Mouse (Mus musculus) MEL (cell line): ENCODE data around the gene Fgfr2. TPM values are rescaled to one million over a fixed set of nuclear protein-coding genes. Genes with fewer than 3 reads are reported as not detected.

Experiments
- DNase-seq: peaks from one replicate; pipeline ENCODE4 v3.0.0; 2011; ENCODE audit warnings: low read depth, low spot score
- H3K27ac ChIP-seq: 2 replicates; pipeline ENCODE4 v1.5.1; 2012; ENCODE audit warnings: low read depth, mild to moderate bottlenecking, control low read depth, low read length, moderate library complexity; ENCODE audit not compliant: control insufficient read depth
- H3K27me3 ChIP-seq, 2 experiments: fragments of 150-350 bp in 1 of 2; sonication (generic) in 1 of 2; 2 replicates each; pipeline ENCODE4 v1.6.1; 2012; ENCODE audit warnings: low read length in 2 of 2, mild to moderate bottlenecking in 2 of 2, improper control_type of control experiment in 1 of 2, moderate library complexity in 1 of 2; ENCODE audit not compliant: insufficient read depth in 2 of 2, control insufficient read depth in 1 of 2
- H3K36me3 ChIP-seq, 2 experiments: 2 replicates each; pipeline ENCODE4 v1.6.1; 2012 to 2014; ENCODE audit warnings: low read length in 2 of 2, improper control_type of control experiment in 1 of 2, inconsistent platforms in 1 of 2, mild to moderate bottlenecking in 1 of 2; ENCODE audit not compliant: insufficient read depth in 2 of 2, control insufficient read depth in 1 of 2
- H3K4me1 ChIP-seq, 2 experiments: fragments of 150-350 bp in 1 of 2; sonication (generic) in 1 of 2; 2 replicates each; pipeline ENCODE4 v1.6.1; 2012; ENCODE audit warnings: low read length in 2 of 2, improper control_type of control experiment in 1 of 2, mild to moderate bottlenecking in 1 of 2; ENCODE audit not compliant: insufficient read depth in 2 of 2, control insufficient read depth in 1 of 2
- H3K4me3 ChIP-seq, 2 experiments: fragments of 150-350 bp in 1 of 2; sonication (generic) in 1 of 2; 2 replicates each; pipeline ENCODE4 v1.5.1; 2012; ENCODE audit warnings: low read depth in 2 of 2, low read length in 2 of 2, mild to moderate bottlenecking in 2 of 2, moderate library complexity in 2 of 2, control low read depth in 1 of 2, improper control_type of control experiment in 1 of 2; ENCODE audit not compliant: control insufficient read depth in 1 of 2, insufficient read depth in 1 of 2
- H3K79me2 ChIP-seq: 2 replicates; pipeline ENCODE4 v1.6.1; 2012; ENCODE audit warnings: mild to moderate bottlenecking, low read length, moderate library complexity; ENCODE audit not compliant: control insufficient read depth, poor library complexity, insufficient read depth
- H3K9ac ChIP-seq: 2 replicates; pipeline ENCODE4 v1.6.1; 2012; ENCODE audit warnings: low read depth, mild to moderate bottlenecking, control low read depth, low read length, moderate library complexity; ENCODE audit not compliant: control insufficient read depth, poor library complexity, severe bottlenecking
- H3K9me3 ChIP-seq: fragments of 150-350 bp; sonication (generic); replicated peaks from 2 replicates; pipeline ENCODE4 v1.6.1; 2012; ENCODE audit warnings: mild to moderate bottlenecking, low read length, improper control_type of control experiment, moderate library complexity; ENCODE audit not compliant: insufficient read depth
- CTCF ChIP-seq, 3 experiments: IDR thresholded peaks in 2 of 3; conservative IDR thresholded peaks in 1 of 3; 2 replicates each; pipeline ENCODE4 v1.5.1; 2011 to 2012; ENCODE audit warnings: low read length in 3 of 3, low read depth in 2 of 3, mild to moderate bottlenecking in 2 of 3, improper control_type of control experiment in 1 of 3, inconsistent platforms in 1 of 3, mixed read lengths in 1 of 3, moderate library complexity in 1 of 3; ENCODE audit not compliant: control insufficient read depth in 1 of 3, insufficient read depth in 1 of 3, poor library complexity in 1 of 3, severe bottlenecking in 1 of 3
- ETS1 ChIP-seq: IDR thresholded peaks from 2 replicates; pipeline ENCODE4 v1.6.1; 2012; ENCODE audit warnings: low read depth, mild to moderate bottlenecking, inconsistent platforms, low read length, improper control_type of control experiment, moderate library complexity
- HCFC1 ChIP-seq: IDR thresholded peaks from 2 replicates; pipeline ENCODE4 v1.6.1; 2012; ENCODE audit warnings: low read depth, mild to moderate bottlenecking, inconsistent platforms, low read length, improper control_type of control experiment, moderate library complexity
- KAT2A ChIP-seq: conservative IDR thresholded peaks from 2 replicates; pipeline ENCODE4 v1.6.1; 2012; ENCODE audit warnings: low read depth, low read length, improper control_type of control experiment, inconsistent platforms
- MAFK ChIP-seq: IDR thresholded peaks from 2 replicates; pipeline ENCODE4 v1.6.1; 2011; ENCODE audit warnings: low read depth, mild to moderate bottlenecking, low read length, improper control_type of control experiment, borderline replicate concordance
- MAZ ChIP-seq: IDR thresholded peaks from 2 replicates; pipeline ENCODE4 v1.6.1; 2012; ENCODE audit warnings: low read depth, mild to moderate bottlenecking, inconsistent platforms, low read length, improper control_type of control experiment
- MYB ChIP-seq: IDR thresholded peaks from 2 replicates; pipeline ENCODE4 v1.6.1; 2011; ENCODE audit warnings: mild to moderate bottlenecking, low read depth, low read length, improper control_type of control experiment
- POLR2AphosphoS5 ChIP-seq: IDR thresholded peaks from 2 replicates; pipeline ENCODE4 v1.6.1; 2012; ENCODE audit warnings: low read depth, borderline replicate concordance, mild to moderate bottlenecking, inconsistent platforms, low read length, moderate library complexity, mixed read lengths
- SIN3A ChIP-seq: IDR thresholded peaks from 2 replicates; pipeline ENCODE4 v1.6.1; 2012; ENCODE audit warnings: low read length, improper control_type of control experiment, inconsistent platforms
- TBP ChIP-seq: IDR thresholded peaks from 2 replicates; pipeline ENCODE4 v1.8.0; 2011; ENCODE audit warnings: low read depth, low read length, improper control_type of control experiment
- TCF12 ChIP-seq: IDR thresholded peaks from 2 replicates; pipeline ENCODE4 v1.6.1; 2014; ENCODE audit warnings: low read depth, mild to moderate bottlenecking, inconsistent platforms, low read length, improper control_type of control experiment, moderate library complexity
- UBTF ChIP-seq: IDR thresholded peaks from 2 replicates; pipeline ENCODE4 v1.6.1; 2012; ENCODE audit warnings: low read depth, mild to moderate bottlenecking, inconsistent platforms, low read length, improper control_type of control experiment, moderate library complexity, borderline replicate concordance; ENCODE audit not compliant: insufficient read depth
- USF1 ChIP-seq: IDR thresholded peaks from 2 replicates; pipeline ENCODE4 v1.6.1; 2014; ENCODE audit warnings: low read depth, mild to moderate bottlenecking, inconsistent platforms, low read length, improper control_type of control experiment, moderate library complexity
- USF2 ChIP-seq, 2 experiments: IDR thresholded peaks; 2 replicates each; pipeline ENCODE4 v1.6.1; 2011 to 2012; ENCODE audit warnings: improper control_type of control experiment in 2 of 2, low read length in 2 of 2, borderline replicate concordance in 1 of 2, inconsistent platforms in 1 of 2, low read depth in 1 of 2, mild to moderate bottlenecking in 1 of 2; ENCODE audit not compliant: insufficient read depth in 1 of 2
- polyA plus RNA-seq, 2 experiments: library from polyadenylated mRNA; stranded (reverse) in 1 of 2; unstranded in 1 of 2; fragments of >175 nt in 1 of 2; fragments of >200 nt in 1 of 2; gene quantifications; 2 replicates each; pipeline versions ENCODE4 v1.2.1 to v1.2.4; 2012; ENCODE audit warnings: low replicate concordance in 2 of 2, low read depth in 1 of 2; ENCODE audit not compliant: insufficient read length in 2 of 2, insufficient read depth in 1 of 2, missing spikeins in 1 of 2
- total RNA-seq: library from RNA; depleted of rRNA; stranded (reverse); fragments of 300-350 nt; gene quantifications from 2 replicates; pipeline ENCODE4 v1.2.3, GENCODE M21; 2012

Fgfr2 gene
- total and polyA plus RNA-seq, 3 experiments = not detected

DNA sequence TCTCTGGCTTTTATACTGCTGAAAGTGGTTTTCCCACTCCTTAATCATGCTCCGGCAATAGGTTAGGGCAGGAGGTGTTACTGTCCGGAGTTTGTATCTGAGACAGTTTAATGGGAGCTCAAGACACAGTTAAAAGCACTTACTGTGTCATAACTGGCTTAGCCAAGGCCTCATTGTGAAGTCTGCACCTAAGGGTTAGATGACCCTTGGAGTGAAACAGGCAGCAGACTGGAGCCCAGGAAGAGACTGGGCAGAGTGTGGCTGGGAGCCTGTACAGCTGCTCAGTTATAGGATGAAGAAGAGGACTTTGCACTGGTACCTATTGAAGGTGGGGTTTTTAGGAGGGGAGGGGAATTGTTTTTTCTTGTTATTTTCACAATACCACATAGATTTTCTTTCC is 1976.9 kb downstream of the Fgfr2 start, which contains the start of gene 4933402N03Rik:
Gene 4933402N03Rik, minus strand, starts transcription at position 101 of the 400 bp plus-strand sequence.
- no peaks in the 10 kb centered on the region for H3K9me3 ChIP-seq
- H3K9ac ChIP-seq = no peak within 1 kb of the TSS
- TF ChIP-seq KAT2A (no peak), USF2 (IDR thresholded peaks at IDR 0.05; ENCODE audit: borderline replicate concordance in 1 of 2, insufficient read depth in 1 of 2, low read depth in 1 of 2, low read length in 2 of 2) (no peak), ETS1 (no peak), MYB (no peak), UBTF (no peak), MAZ (no peak), SIN3A (no peak), TBP (no peak)
- TF ChIP-seq, all 39 proteins: peak for 0
- H3K4me3 ChIP-seq = no peak within 1 kb of the TSS
- H3K4me1 ChIP-seq = no peaks in the 10 kb centered on the region
- H3K27ac ChIP-seq = no peak within 1 kb of the TSS
- H3K79me2 ChIP-seq = no peaks in the 10 kb centered on the region
- H3K27me3 ChIP-seq = no peaks in the 10 kb centered on the region
- no peaks in the 10 kb centered on the region for H3K36me3 ChIP-seq
- DNase-seq = no peak

DNA sequence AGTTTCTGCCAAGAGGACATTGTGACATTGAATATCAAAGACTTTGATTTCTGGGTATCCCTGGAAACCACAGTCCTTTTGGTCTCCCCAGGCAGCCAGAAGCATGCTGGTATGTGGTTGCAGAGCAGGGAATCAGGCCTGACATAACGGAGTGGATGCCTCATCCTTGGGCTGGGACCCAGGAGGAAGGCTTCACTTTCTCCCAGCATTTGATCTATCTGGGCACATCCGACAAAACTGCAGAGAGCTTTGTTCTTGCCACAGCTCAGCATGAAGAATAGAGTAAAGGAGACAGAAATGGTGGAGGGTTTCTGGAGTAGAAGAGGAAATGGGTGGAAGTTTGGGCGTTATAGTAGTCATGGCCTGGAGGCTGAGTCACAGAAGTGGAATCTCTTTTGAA is 1990.0 kb downstream of the Fgfr2 start:
- Histone ChIP-seq H3K79me2 (no peaks in the 10 kb centered on the region), H3K9me3 (no peaks in the 10 kb centered on the region), H3K27me3 (no peaks in the 10 kb centered on the region), H3K36me3 (no peaks in the 10 kb centered on the region), H3K4me3 (no peak overlapping the region), H3K4me1 (no peaks in the 10 kb centered on the region), H3K27ac (no peak overlapping the region), H3K9ac (no peak overlapping the region)
- no peak for DNase-seq
- TF ChIP-seq MAFK (no peak), POLR2AphosphoS5 (no peak), MYB (no peak), HCFC1 (no peak), USF1 (no peak)

DNA sequence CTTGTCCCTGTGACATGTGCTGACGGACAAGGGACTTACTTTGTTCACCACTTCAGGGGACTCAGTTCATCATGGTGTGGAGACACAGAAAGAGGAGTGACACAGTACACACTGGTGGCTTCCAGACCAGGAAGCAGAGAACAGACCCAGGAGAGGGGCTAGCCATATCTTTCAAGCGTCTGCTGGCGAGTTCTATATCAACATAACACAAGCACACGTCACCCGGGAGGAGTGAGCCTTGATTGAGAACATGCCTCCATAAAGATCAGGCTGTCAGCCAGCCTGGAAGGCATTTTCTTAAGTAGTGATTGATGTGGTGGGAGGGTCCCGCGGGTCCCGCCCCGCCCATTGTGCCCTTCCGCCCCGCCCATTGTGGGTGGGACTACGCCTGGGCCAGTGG is 1993.1 kb downstream of the Fgfr2 start:
- Histone ChIP-seq H3K79me2 (no peaks in the 10 kb centered on the region), H3K36me3 (no peaks in the 10 kb centered on the region), H3K27ac (no peak overlapping the region), H3K9me3 (no peaks in the 10 kb centered on the region), H3K9ac (no peak overlapping the region), H3K4me1 (no peaks in the 10 kb centered on the region), H3K4me3 (no peak overlapping the region), H3K27me3 (no peaks in the 10 kb centered on the region)
- TF ChIP-seq TCF12 (no peak), CTCF (IDR thresholded peaks at IDR 0.05 in 2 of 3, conservative IDR thresholded peaks at IDR 0.05 in 1 of 3; ENCODE audit: control insufficient read depth in 1 of 3, insufficient read depth in 1 of 3, low read depth in 2 of 3, low read length in 3 of 3, poor library complexity in 1 of 3, severe bottlenecking in 1 of 3) (no peak)
- DNase-seq = no peak
